12 mouse cellular contexts compared by ENCODE assay signal in the genomic region with DNA sequence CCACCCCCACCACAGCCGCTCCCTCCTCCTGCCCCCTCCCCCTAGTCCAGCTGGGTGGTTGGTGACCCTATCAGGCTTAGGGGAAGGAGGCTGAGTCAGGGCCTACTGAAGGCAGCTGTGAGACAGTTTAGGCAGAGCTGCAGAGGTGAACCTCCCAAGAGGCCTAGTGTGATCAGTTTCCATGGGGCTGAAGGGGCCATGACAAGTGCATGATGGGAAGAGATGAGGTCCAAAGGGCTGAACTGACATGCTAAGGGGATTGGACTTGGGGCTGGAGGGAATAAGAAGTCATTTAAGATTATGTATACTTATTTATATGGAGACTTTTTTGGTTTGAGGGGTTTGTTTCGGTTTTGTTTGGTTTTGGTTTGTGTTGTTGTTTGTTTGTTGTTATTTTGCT. TPM values are rescaled to one million over a fixed set of nuclear protein-coding genes. Genes with fewer than 3 reads are reported as not detected.
"Had no signal": no experiment of that assay in that cellular context is flagged by ENCODE, and none has a peak within 500 bp of the region (broad histone marks: within the 10 kb centered on the region; RNA-seq: fewer than 3 reads in every experiment).

No protein-coding gene starts in this region.

- H3K27ac ChIP-seq: kidney, embryonic 15.5 days; left cerebral cortex, adult 2 months; limb, embryonic 10.5 days; midbrain, embryonic 12.5 days; neural tube, embryonic 13.5 days had no signal

- H3K4me1 ChIP-seq: kidney, embryonic 15.5 days; limb, embryonic 10.5 days; midbrain, embryonic 12.5 days; neural tube, embryonic 13.5 days had no signal

- DNase-seq: lung, adult 18-20 months; retina, postnatal 1 day; right cerebral cortex, postnatal 4 days; spleen, adult 18-20 months; thymus, postnatal 14 days had no signal

- H3K36me3 ChIP-seq: kidney, embryonic 15.5 days; limb, embryonic 10.5 days; midbrain, embryonic 12.5 days; neural tube, embryonic 13.5 days had no signal

- H3K4me3 ChIP-seq: kidney, embryonic 15.5 days; left cerebral cortex, adult 2 months; limb, embryonic 10.5 days; midbrain, embryonic 12.5 days; neural tube, embryonic 13.5 days had no signal

- ATAC-seq: midbrain, embryonic 16.5 days had no signal

- H3K27me3 ChIP-seq: kidney, embryonic 15.5 days; midbrain, embryonic 12.5 days; neural tube, embryonic 13.5 days had no signal

RNA-seq across cellular contexts. Expression of gene Ppara, which starts 41.5 kb away (rescaled TPM):
- total RNA-seq: megakaryocyte-erythroid progenitor cell, adult 5-6 weeks had no signal

RNA-seq across cellular contexts. Expression of gene Pkdrej, which starts 45.3 kb away (rescaled TPM):
- polyA plus RNA-seq: midbrain, embryonic 16.5 days had no signal
